Mouse (Mus musculus) thymus, adult 2 months (tissue): ENCODE measurements at regions not wholly inside any gene's neighbourhood (a gene's known extent, or its start where the extent isn't known, plus 50 kb on each side); places are given as distances from the start of the nearest gene placed in this dataset.

Experiments used
- CTCF ChIP-seq: fragments of 200-500 bp; IDR thresholded peaks from 2 replicates; pipeline ENCODE4 v1.5.1; 2012; ENCODE audit warnings: mild to moderate bottlenecking, control low read depth, low read length, moderate library complexity, borderline replicate concordance; ENCODE audit not compliant: control insufficient read depth, poor library complexity, insufficient read depth; ENCODE audit errors: extremely low read depth
- POLR2A ChIP-seq: fragments of 200-500 bp; IDR thresholded peaks from 2 replicates; pipeline ENCODE4 v1.6.1; 2012; ENCODE audit warnings: mild to moderate bottlenecking, low read length, control low read depth, moderate library complexity; ENCODE audit not compliant: control insufficient read depth, poor library complexity, insufficient read depth; ENCODE audit errors: extremely low read depth

DNA sequence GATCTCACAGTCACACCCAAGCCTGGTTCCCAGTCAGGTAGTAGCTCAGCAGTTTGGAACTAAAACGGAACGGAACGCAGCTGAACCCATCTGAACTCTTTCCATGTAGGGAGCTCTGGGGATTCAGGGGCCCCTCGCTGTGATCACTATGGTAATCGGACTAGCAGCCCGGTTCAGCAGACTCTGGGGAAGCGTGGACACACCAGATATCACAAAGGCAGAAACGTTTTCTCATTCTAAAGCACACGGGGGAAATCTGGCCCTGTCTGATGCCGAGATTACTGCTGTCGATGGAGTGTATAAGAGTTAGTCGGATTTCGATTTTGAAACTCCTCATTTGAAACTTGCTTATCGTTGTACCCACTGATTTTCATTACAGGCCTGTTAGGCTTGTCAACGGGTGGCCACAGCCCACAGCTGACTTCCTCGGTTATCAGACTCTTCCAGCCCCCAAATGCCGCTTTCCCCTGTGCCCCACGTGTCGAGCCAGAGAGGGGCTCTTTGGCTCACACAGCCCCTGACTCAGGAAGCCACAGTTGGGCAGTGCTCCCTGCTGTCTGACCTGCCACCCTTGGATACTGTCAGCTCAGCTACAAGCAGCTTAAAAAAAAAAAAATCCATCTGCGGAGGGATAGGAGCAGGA lies 207.8 kb upstream of the Cnr1 start:
- TF ChIP-seq POLR2A: no peak
- TF ChIP-seq CTCF: no peak
